Mouse (Mus musculus): Measurements from ENCODE around the gene Slc26a3. TPM values are rescaled to one million over a fixed set of nuclear protein-coding genes. Genes with fewer than 3 reads are reported as not detected.

Gene Slc26a3
- total and polyA plus RNA-seq, 3 experiments, result 0.07 TPM; not detected in 2

DNA sequence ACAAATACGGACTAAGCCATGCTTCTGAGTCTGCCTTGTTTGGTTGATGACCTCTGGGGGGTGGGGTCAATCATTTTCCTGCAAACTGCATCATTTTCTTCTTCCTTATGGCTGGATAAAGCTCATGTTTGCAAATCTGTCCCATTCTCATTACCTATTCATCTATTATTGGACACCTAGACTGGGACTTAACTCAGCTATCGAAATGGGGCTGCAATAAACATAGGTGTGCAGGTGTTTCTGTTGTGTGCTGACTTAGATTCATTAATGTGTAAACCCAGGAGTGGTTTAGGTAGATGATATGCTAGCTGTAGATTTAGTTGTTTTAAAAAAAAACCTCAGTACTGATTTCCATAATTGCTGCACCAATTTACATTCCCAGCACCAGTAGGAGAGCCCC, 48.9 kb downstream of the Slc26a3 start:
- no peak overlapping the region for H3K9ac ChIP-seq (ENCODE audit: control insufficient read depth, low read depth, low read length, poor library complexity, severe bottlenecking)
- no peaks in the 10 kb centered on the region for H3K9me3 ChIP-seq (replicated peaks; ENCODE audit: insufficient read depth, low read length)

DNA sequence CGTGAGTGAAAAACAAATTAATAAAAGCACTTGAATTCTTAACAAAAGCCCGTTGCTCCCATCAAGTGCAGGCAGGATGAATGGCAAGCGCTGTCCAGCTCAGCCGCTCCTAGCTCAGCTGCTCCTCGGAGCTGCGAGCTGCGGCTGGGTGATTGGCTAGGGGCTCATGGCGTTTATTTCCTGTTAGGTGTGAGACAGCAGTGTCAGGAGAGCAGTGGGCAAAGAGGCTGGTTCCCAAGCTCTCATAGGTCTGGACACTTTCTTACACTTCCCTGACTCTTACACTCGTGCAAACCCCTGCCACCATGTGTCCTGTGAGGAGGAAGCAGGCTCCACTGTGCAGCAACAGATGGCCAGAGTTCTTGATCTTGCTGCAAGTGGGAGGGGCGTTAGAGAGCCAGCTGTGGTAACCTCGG, 53.5 kb downstream of the Slc26a3 start:
- no peak overlapping the region for H3K27ac ChIP-seq (ENCODE audit: control insufficient read depth, low read depth, low read length)
- H3K4me3 ChIP-seq (ENCODE audit: control insufficient read depth in 1 of 2, insufficient read depth in 1 of 2, low read depth in 2 of 2, low read length in 2 of 2), result no peak overlapping the region
- H3K9me3 ChIP-seq (replicated peaks; ENCODE audit: insufficient read depth, low read length), result no peaks in the 10 kb centered on the region
- H3K27me3 ChIP-seq (ENCODE audit: control insufficient read depth in 1 of 2, insufficient read depth in 2 of 2, low read length in 2 of 2), result peaks cover 7 to 8% of the 10 kb centered on the region in 2 experiments
- TF ChIP-seq RAD21 (IDR thresholded peaks at IDR 0.05; ENCODE audit: low read depth, low read length) (no peak), CHD2 (IDR thresholded peaks at IDR 0.05; ENCODE audit: low read length) (no peak), USF2 (IDR thresholded peaks at IDR 0.05; ENCODE audit: borderline replicate concordance in 1 of 2, insufficient read depth in 1 of 2, low read depth in 1 of 2, low read length in 2 of 2) (no peak), UBTF (IDR thresholded peaks at IDR 0.05; ENCODE audit: borderline replicate concordance, insufficient read depth, low read depth, low read length) (no peak), E2F4 (IDR thresholded peaks at IDR 0.05; ENCODE audit: borderline replicate concordance, low read depth, low read length) (no peak), NELFE (IDR thresholded peaks at IDR 0.05; ENCODE audit: low read depth, low read length) (no peak), SIN3A (IDR thresholded peaks at IDR 0.05; ENCODE audit: low read length) (no peak), TAL1 (IDR thresholded peaks at IDR 0.05; ENCODE audit: low read length) (no peak), NRF1 (IDR thresholded peaks at IDR 0.05; ENCODE audit: insufficient read depth, low read depth, low read length, poor library complexity, severe bottlenecking) (no peak), ZNF384 (IDR thresholded peaks at IDR 0.05; ENCODE audit: low read depth, low read length) (no peak), RCOR1 (IDR thresholded peaks at IDR 0.05; ENCODE audit: low read depth, low read length) (no peak), MYC (IDR thresholded peaks at IDR 0.05; ENCODE audit: low read depth, low read length) (no peak), HCFC1 (IDR thresholded peaks at IDR 0.05; ENCODE audit: low read depth, low read length) (no peak)
- no peak overlapping the region for H3K9ac ChIP-seq (ENCODE audit: control insufficient read depth, low read depth, low read length, poor library complexity, severe bottlenecking)
- no peak for DNase-seq (ENCODE audit: low read depth, low spot score)
- H3K4me1 ChIP-seq (ENCODE audit: control insufficient read depth in 1 of 2, insufficient read depth in 2 of 2, low read length in 2 of 2), result no peaks in the 10 kb centered on the region; a peak in 1 of 4 replicates
- no peaks in the 10 kb centered on the region for H3K36me3 ChIP-seq (ENCODE audit: control insufficient read depth in 1 of 2, insufficient read depth in 2 of 2, low read length in 2 of 2)
- no peaks in the 10 kb centered on the region for H3K79me2 ChIP-seq (ENCODE audit: control insufficient read depth, insufficient read depth, low read length, poor library complexity)

More for the DNA sequence above, 48.9 kb downstream of the Slc26a3 start:
- peaks cover 5 to 8% of the 10 kb centered on the region in 2 experiments; a peak in 3 of 4 replicates for H3K27me3 ChIP-seq (ENCODE audit: control insufficient read depth in 1 of 2, insufficient read depth in 2 of 2, low read length in 2 of 2)
- H3K36me3 ChIP-seq (ENCODE audit: control insufficient read depth in 1 of 2, insufficient read depth in 2 of 2, low read length in 2 of 2), result no peaks in the 10 kb centered on the region
- no peak for TF ChIP-seq MYB (IDR thresholded peaks at IDR 0.05; ENCODE audit: low read depth, low read length)
- no peak for TF ChIP-seq JUND (IDR thresholded peaks at IDR 0.05; ENCODE audit: low read depth, low read length)
- TF ChIP-seq MXI1 (IDR thresholded peaks at IDR 0.05; ENCODE audit: low read depth, low read length), result no peak
- no peak for TF ChIP-seq RCOR1 (IDR thresholded peaks at IDR 0.05; ENCODE audit: low read depth, low read length)
- no peak for TF ChIP-seq ZNF384 (IDR thresholded peaks at IDR 0.05; ENCODE audit: low read depth, low read length)
- no peak for TF ChIP-seq HCFC1 (IDR thresholded peaks at IDR 0.05; ENCODE audit: low read depth, low read length)
- no peak for TF ChIP-seq KAT2A (conservative IDR thresholded peaks at IDR 0.05; ENCODE audit: low read depth, low read length)
- no peak for TF ChIP-seq GATA1 (IDR thresholded peaks at IDR 0.05; ENCODE audit: low read depth, low read length)
- TF ChIP-seq MAX (IDR thresholded peaks at IDR 0.05; ENCODE audit: low read length), result no peak
- TF ChIP-seq ETS1 (IDR thresholded peaks at IDR 0.05; ENCODE audit: low read depth, low read length), result no peak
- no peak for TF ChIP-seq TBP (IDR thresholded peaks at IDR 0.05; ENCODE audit: low read depth, low read length)
- no peak for TF ChIP-seq MYC (IDR thresholded peaks at IDR 0.05; ENCODE audit: low read depth, low read length)
- no peak for TF ChIP-seq TAL1 (IDR thresholded peaks at IDR 0.05; ENCODE audit: low read length)
- TF ChIP-seq ZMIZ1 (IDR thresholded peaks at IDR 0.05; ENCODE audit: low read depth, low read length), result no peak
- TF ChIP-seq USF2 (IDR thresholded peaks at IDR 0.05; ENCODE audit: borderline replicate concordance in 1 of 2, insufficient read depth in 1 of 2, low read depth in 1 of 2, low read length in 2 of 2), result no peak
- no peak for TF ChIP-seq CHD1 (IDR thresholded peaks at IDR 0.05; ENCODE audit: low read depth, low read length)
- TF ChIP-seq POLR2A (IDR thresholded peaks at IDR 0.05; ENCODE audit: control insufficient read depth in 1 of 2, insufficient read depth in 1 of 2, low read depth in 1 of 2, low read length in 2 of 2, poor library complexity in 1 of 2), result no peak
- H3K4me1 ChIP-seq (ENCODE audit: control insufficient read depth in 1 of 2, insufficient read depth in 2 of 2, low read length in 2 of 2), result no peaks in the 10 kb centered on the region; a peak in 1 of 4 replicates
- no peak for DNase-seq (ENCODE audit: low read depth, low spot score)
- no peak overlapping the region for H3K27ac ChIP-seq (ENCODE audit: control insufficient read depth, low read depth, low read length)
- no peaks in the 10 kb centered on the region for H3K79me2 ChIP-seq (ENCODE audit: control insufficient read depth, insufficient read depth, low read length, poor library complexity)
- H3K4me3 ChIP-seq (ENCODE audit: control insufficient read depth in 1 of 2, insufficient read depth in 1 of 2, low read depth in 2 of 2, low read length in 2 of 2), result no peak overlapping the region
